Comparison of ENCODE assay signal across 8 mouse cellular contexts in genomic region chr2:59746070-59746469, GRCm38 (mm10).
A peak's percentile ranks its signal among the peaks of the same experiment; 100 is the strongest.
DNase-seq lines count a peak whose midpoint lies in the region; ATAC-seq and TF ChIP-seq lines count a peak whose summit lies in the region.
"Had no signal": no experiment of that assay in that cellular context is flagged by ENCODE, and none has a peak within 500 bp of the region (broad histone marks: within the 10 kb centered on the region; RNA-seq: fewer than 3 reads in every experiment).

No protein-coding gene starts in this region.

- no peak overlapping the region for H3K4me3 ChIP-seq in kidney, adult 2 months (ENCODE audit: insufficient read depth, low read depth, low read length)
- H3K4me3 ChIP-seq in ES-Bruce4 (ENCODE audit: low read depth, low read length) = no peak overlapping the region
- H3K4me3 ChIP-seq: left cerebral cortex, adult 2 months had no signal

- H3K27ac ChIP-seq in kidney, adult 2 months (ENCODE audit: insufficient read depth, low read depth, low read length) = peak overlapping the region; percentile 19
- H3K27ac ChIP-seq in ES-Bruce4 (ENCODE audit: insufficient read depth, low read length) = peak overlapping the region; percentile 28; the same call in 1 of the 2 replicates
- H3K27ac ChIP-seq: left cerebral cortex, adult 2 months had no signal

- no peak for TF ChIP-seq EP300 in ES-Bruce4 (IDR thresholded peaks at IDR 0.05; ENCODE audit: insufficient read depth, low read depth, low read length)

- no peak for DNase-seq in kidney, adult 2 months
- DNase-seq in kidney, adult 18-20 months = no peak
- peak; percentile 68 for DNase-seq in NIH3T3 (ENCODE audit: low read depth)
- peak; percentile 24 for DNase-seq in heart, postnatal 4 days
- DNase-seq in right cerebral cortex, adult 18-20 months = no peak

- no peak overlapping the region for H3K9ac ChIP-seq in ES-Bruce4 (ENCODE audit: low read depth, poor library complexity, severe bottlenecking)

- H3K4me1 ChIP-seq in kidney, adult 2 months (ENCODE audit: control insufficient read depth, insufficient read depth, low read length) = peaks cover 23% of the 10 kb centered on the region; the same call in 1 of the 2 replicates
- H3K4me1 ChIP-seq in ES-Bruce4 (ENCODE audit: control insufficient read depth, insufficient read depth, low read length) = peaks cover 5% of the 10 kb centered on the region

- TF ChIP-seq POLR2A in kidney, adult 2 months (IDR thresholded peaks at IDR 0.05; ENCODE audit: low read depth, low read length) = no peak
- no peak for TF ChIP-seq POLR2A in ES-Bruce4 (IDR thresholded peaks at IDR 0.05; ENCODE audit: insufficient read depth, low read length)

- 62% methylated on average over 9 of the region's 9 CpGs for WGBS in kidney, adult 2 months

- H3K9me3 ChIP-seq in ES-Bruce4 (replicated peaks; ENCODE audit: control insufficient read depth, insufficient read depth, low read length, poor library complexity, severe bottlenecking) = no peaks in the 10 kb centered on the region

- no peak for ATAC-seq in frontal cortex, adult (ENCODE audit: low TSS enrichment)

- no peaks in the 10 kb centered on the region for H3K27me3 ChIP-seq in kidney, adult 2 months (replicated peaks; ENCODE audit: control insufficient read depth, insufficient read depth, low read length)
- no peaks in the 10 kb centered on the region for H3K27me3 ChIP-seq in ES-Bruce4 (ENCODE audit: control insufficient read depth, insufficient read depth, low read length, poor library complexity, severe bottlenecking)

- TF ChIP-seq CTCF in kidney, adult 2 months (conservative IDR thresholded peaks at IDR 0.05; ENCODE audit: insufficient read depth, insufficient read length, low read depth, low read length) = no peak
- no peak for TF ChIP-seq CTCF in ES-Bruce4 (IDR thresholded peaks at IDR 0.05; ENCODE audit: low read depth, low read length)

- H3K36me3 ChIP-seq in kidney, adult 2 months (ENCODE audit: control insufficient read depth, insufficient read depth, low read length) = no peaks in the 10 kb centered on the region
- H3K36me3 ChIP-seq in ES-Bruce4 (ENCODE audit: control insufficient read depth, insufficient read depth, low read length, poor library complexity, severe bottlenecking) = no peaks in the 10 kb centered on the region

Comparison
In these comparisons a context has a peak if more than half of its experiments do, and no peak if none do; other contexts are left out.
1. DNase-seq: peak in NIH3T3 (single experiment) and heart, postnatal 4 days (single experiment); none in kidney, adult 2 months (single experiment), kidney, adult 18-20 months (single experiment) and right cerebral cortex, adult 18-20 months (single experiment).